Mouse (Mus musculus) neural tube, embryonic 11.5 days (tissue): ENCODE results near the gene Nkain4. TPM values are rescaled to one million over a fixed set of nuclear protein-coding genes. Genes with fewer than 3 reads are reported as not detected.

Experiments
- ATAC-seq: fragments of 200-750 bp; cut with Nextera tagmentation; 2 replicates; pipeline ENCODE4 v1.8.0; 2017; ENCODE audit warnings: moderate number of reproducible peaks, mild to moderate bottlenecking, moderate TSS enrichment, moderate library complexity; ENCODE audit not compliant: insufficient read depth, low FRiP score, low TSS enrichment
- DNase-seq: peaks from one replicate; pipeline ENCODE4 v3.0.0-alpha.2; 2015; ENCODE audit warnings: low spot score
- H3K27ac ChIP-seq: fragments of 300-500 bp; sonication (generic); 2 replicates; pipeline ENCODE4 v1.5.1; 2014; ENCODE audit warnings: low read depth, mild to moderate bottlenecking, low read length
- H3K27me3 ChIP-seq: fragments of 300-500 bp; sonication (generic); 2 replicates; pipeline ENCODE4 v1.6.1; 2014; ENCODE audit warnings: mild to moderate bottlenecking, low read length, mixed read lengths; ENCODE audit not compliant: control insufficient read depth, insufficient read depth
- H3K36me3 ChIP-seq: fragments of 300-500 bp; sonication (generic); 2 replicates; pipeline ENCODE4 v1.6.1; 2014; ENCODE audit warnings: mild to moderate bottlenecking, low read length, moderate library complexity, mixed read lengths; ENCODE audit not compliant: control insufficient read depth, insufficient read depth
- H3K4me1 ChIP-seq: fragments of 300-500 bp; sonication (generic); 2 replicates; pipeline ENCODE4 v1.6.1; 2014; ENCODE audit warnings: low read length, mixed read lengths; ENCODE audit not compliant: control insufficient read depth, insufficient read depth
- H3K4me2 ChIP-seq: fragments of 300-500 bp; sonication (generic); 2 replicates; pipeline ENCODE4 v1.6.1; 2014; ENCODE audit warnings: low read depth, mild to moderate bottlenecking, moderate library complexity
- H3K4me3 ChIP-seq: fragments of 300-500 bp; sonication (generic); 2 replicates; pipeline ENCODE4 v1.5.1; 2014; ENCODE audit warnings: low read depth, low read length
- H3K9ac ChIP-seq: fragments of 300-500 bp; sonication (generic); 2 replicates; pipeline ENCODE4 v1.6.1; 2014; ENCODE audit warnings: mild to moderate bottlenecking, low read length
- H3K9me3 ChIP-seq: fragments of 300-500 bp; sonication (generic); 2 replicates; pipeline ENCODE4 v1.6.1; 2016; ENCODE audit warnings: low read length; ENCODE audit not compliant: control insufficient read depth
- WGBS: fragments of 180-500 bp; shearing (Covaris S2); extraction: QIAGEN DNeasy Blood & Tissue Kit; methylation state at CpG from one replicate; pipeline ENCODE4 v1.1.7; 2014; 5-methylcytosine and 5-hydroxymethylcytosine counted together
- polyA plus RNA-seq: library from polyadenylated mRNA; unstranded; fragments of >200 nt; fragmentation: Nextera tagmentation; extraction: Ambion mirVana; gene quantifications from 2 replicates; pipeline ENCODE4 v1.2.1, GENCODE M21; 2014

Gene Nkain4
- polyA plus RNA-seq, 1 experiment from 2014 or later, result 73.6 TPM

DNA sequence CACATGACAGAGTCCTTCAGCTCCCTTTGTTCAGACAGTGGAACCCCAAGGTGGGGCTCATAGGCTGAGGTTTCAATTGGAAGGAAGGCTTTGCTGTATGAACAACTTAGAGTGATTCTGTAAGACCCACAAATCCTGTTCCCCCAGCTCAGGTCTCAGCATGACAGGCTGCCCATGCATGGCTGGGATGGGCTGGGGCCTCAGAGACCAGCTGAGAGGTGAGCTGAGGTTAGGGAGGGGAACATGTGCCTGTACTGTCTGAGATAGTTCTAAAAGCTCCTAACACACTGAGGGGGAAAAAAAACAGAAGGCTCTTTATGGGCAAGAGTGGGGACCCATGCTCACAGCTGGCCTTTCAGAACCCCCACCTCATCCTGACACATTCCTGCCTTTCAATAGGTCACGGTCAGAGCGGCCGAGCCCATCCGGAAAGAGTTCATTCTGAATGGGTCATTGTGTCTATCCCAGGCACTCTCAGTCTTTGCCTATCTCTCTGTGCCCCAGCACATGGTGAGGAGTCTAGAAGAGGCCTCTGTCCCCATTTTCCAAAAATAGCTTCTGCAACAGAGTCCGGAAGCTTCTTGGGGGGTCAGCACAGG lies 33.0 kb upstream of the Nkain4 start:
- Histone ChIP-seq H3K9ac (no peak overlapping the region), H3K9me3 (no peaks in the 10 kb centered on the region), H3K4me3 (no peak overlapping the region), H3K27me3 (no peaks in the 10 kb centered on the region), H3K4me1 (peaks cover 8% of the 10 kb centered on the region), H3K36me3 (no peaks in the 10 kb centered on the region; the same call in 1 of the 2 replicates), H3K27ac (peak overlapping the region; percentile 23; the same call in 1 of the 2 replicates), H3K4me2 (no peak overlapping the region)
- 36% methylated on average over 5 of the region's 5 CpGs for WGBS
- ATAC-seq, result peak; percentile 36
- no peak for DNase-seq

- no peaks in the 10 kb centered on the region for H3K27me3 ChIP-seq
- whole genome bisulfite sequencing, result 72% methylated on average over 1 of the region's 1 CpGs
- no peak overlapping the region for H3K4me2 ChIP-seq
- peaks cover under 1% of the 10 kb centered on the region; the same call in 1 of the 2 replicates for H3K36me3 ChIP-seq
- DNase-seq, result no peak
- peaks cover 8% of the 10 kb centered on the region for H3K4me1 ChIP-seq
- H3K9me3 ChIP-seq, result no peaks in the 10 kb centered on the region
- H3K9ac ChIP-seq, result no peak overlapping the region
- no peak for ATAC-seq
- no peak overlapping the region for H3K4me3 ChIP-seq
- H3K27ac ChIP-seq, result no peak overlapping the region
Measured at GRCm38 (mm10) chr2:180987001-180987400, 32.5 kb upstream of the Nkain4 start.

- Histone ChIP-seq H3K4me2 (no peak within 1 kb of the TSS), H3K27me3 (no peaks in the 10 kb centered on the region), H3K36me3 (peaks cover 4% of the 10 kb centered on the region; the same call in 1 of the 2 replicates), H3K4me1 (peaks cover 8% of the 10 kb centered on the region), H3K9me3 (no peaks in the 10 kb centered on the region), H3K9ac (no peak within 1 kb of the TSS), H3K27ac (no peak within 1 kb of the TSS; the same call in 1 of the 2 replicates), H3K4me3 (no peak within 1 kb of the TSS)
- no peak for ATAC-seq
- DNase-seq, result no peak
- 32% methylated on average over 2 of the region's 2 CpGs for WGBS
Measured at GRCm38 (mm10) chr2:180986449-180986848, 31.9 kb upstream of the Nkain4 start, which contains the start of gene Col20a1. Gene Col20a1, plus strand, starts transcription at chr2:180986535.

DNA sequence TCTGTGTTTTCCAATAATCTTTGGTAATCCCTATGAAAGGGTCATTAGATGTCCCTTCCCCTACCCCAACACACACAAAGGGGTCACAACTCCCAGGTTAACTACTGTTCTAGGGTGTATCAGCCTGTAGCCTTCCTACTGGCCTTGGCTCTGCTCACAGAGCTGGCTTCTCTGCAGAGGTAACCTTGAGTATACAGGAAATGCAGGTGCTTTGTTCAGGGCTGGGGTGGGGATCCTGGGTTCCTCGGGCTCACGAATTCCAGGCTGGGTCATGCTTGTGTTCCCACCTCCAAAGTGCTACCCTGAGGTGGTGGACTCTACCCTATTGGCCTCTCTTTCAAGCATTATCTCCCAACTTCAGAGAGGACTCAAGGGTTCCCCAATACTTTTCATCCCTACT lies 31.1 kb upstream of the Nkain4 start:
- Histone ChIP-seq H3K4me1 (peaks cover 8% of the 10 kb centered on the region), H3K27ac (no peak overlapping the region), H3K4me3 (no peak overlapping the region), H3K36me3 (peaks cover 6% of the 10 kb centered on the region; the same call in 1 of the 2 replicates), H3K9ac (no peak overlapping the region), H3K27me3 (no peaks in the 10 kb centered on the region), H3K9me3 (no peaks in the 10 kb centered on the region), H3K4me2 (no peak overlapping the region)
- WGBS, result 88% methylated on average over 2 of the region's 2 CpGs
- ATAC-seq (no peak), DNase-seq (no peak)

DNA sequence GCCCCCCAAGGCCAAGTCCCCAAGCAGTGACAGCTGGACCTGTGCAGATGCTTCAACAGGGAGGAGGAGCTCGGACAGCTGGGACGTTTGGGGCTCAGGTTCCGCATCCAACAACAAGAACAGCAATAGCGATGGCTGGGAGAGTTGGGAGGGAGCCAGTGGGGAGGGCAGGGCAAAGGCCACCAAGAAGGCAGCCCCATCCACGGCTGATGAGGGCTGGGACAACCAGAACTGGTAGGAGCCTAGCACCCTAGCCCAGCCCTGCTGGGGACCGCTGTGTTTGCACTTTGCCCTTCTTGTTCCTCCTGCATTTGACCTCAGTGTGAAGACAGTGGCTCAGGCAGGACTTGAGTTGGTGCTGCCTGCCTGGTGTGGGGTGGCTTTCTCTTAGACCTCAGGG lies 26.6 kb upstream of the Nkain4 start:
- H3K27me3 ChIP-seq, result no peaks in the 10 kb centered on the region
- no peak overlapping the region for H3K4me2 ChIP-seq
- no peak for ATAC-seq
- H3K9ac ChIP-seq, result no peak overlapping the region
- H3K4me3 ChIP-seq, result no peak overlapping the region
- WGBS, result 89% methylated on average over 6 of the region's 6 CpGs
- H3K4me1 ChIP-seq, result no peaks in the 10 kb centered on the region
- H3K36me3 ChIP-seq, result peaks cover 27% of the 10 kb centered on the region
- H3K9me3 ChIP-seq, result no peaks in the 10 kb centered on the region
- DNase-seq, result no peak
- H3K27ac ChIP-seq, result no peak overlapping the region

- Histone ChIP-seq H3K27me3 (no peaks in the 10 kb centered on the region), H3K9ac (peak within 1 kb of the TSS; percentile 91), H3K4me1 (peaks cover 11% of the 10 kb centered on the region), H3K9me3 (no peaks in the 10 kb centered on the region), H3K4me3 (peak within 1 kb of the TSS; percentile 91), H3K27ac (peak within 1 kb of the TSS; percentile 70; the same call in 1 of the 2 replicates), H3K4me2 (peak within 1 kb of the TSS; percentile 93), H3K36me3 (peaks cover 9% of the 10 kb centered on the region)
- WGBS, result under 1% methylated on average over 57 of the region's 57 CpGs
- peak; percentile 90 for DNase-seq
- peak; percentile 85 for ATAC-seq
Measured at GRCm38 (mm10) chr2:180967010-180967763, 12.7 kb upstream of the Nkain4 start, which contains the start of gene Arfgap1. Gene Arfgap1, plus strand, starts transcription at chr2:180967225.

- H3K9me3 ChIP-seq, result no peaks in the 10 kb centered on the region
- H3K9ac ChIP-seq, result peak overlapping the region; percentile 91
- H3K36me3 ChIP-seq, result peaks cover 5% of the 10 kb centered on the region
- peak overlapping the region; percentile 70; the same call in 1 of the 2 replicates for H3K27ac ChIP-seq
- no peaks in the 10 kb centered on the region for H3K27me3 ChIP-seq
- peak overlapping the region; percentile 93 for H3K4me2 ChIP-seq
- DNase-seq (no peak), ATAC-seq (0 out of 2 replicates have a peak, but pooled peaks have one; percentile 8)
- WGBS, result 21% methylated on average over 14 of the region's 14 CpGs
- peak overlapping the region; percentile 91 for H3K4me3 ChIP-seq
- H3K4me1 ChIP-seq, result peaks cover 11% of the 10 kb centered on the region
Measured at GRCm38 (mm10) chr2:180966092-180966882, 11.8 kb upstream of the Nkain4 start.

- H3K9ac ChIP-seq, result no peak overlapping the region
- no peaks in the 10 kb centered on the region for H3K9me3 ChIP-seq
- peaks cover 11% of the 10 kb centered on the region for H3K4me1 ChIP-seq
- H3K36me3 ChIP-seq, result no peaks in the 10 kb centered on the region
- no peak overlapping the region for H3K27ac ChIP-seq
- H3K4me2 ChIP-seq, result no peak overlapping the region
- 7% methylated on average over 5 of the region's 5 CpGs for WGBS
- peak; percentile 80 for DNase-seq
- ATAC-seq, result no peak; the same call in 1 of the 2 replicates
- no peak overlapping the region for H3K4me3 ChIP-seq
- H3K27me3 ChIP-seq, result no peaks in the 10 kb centered on the region
Measured at GRCm38 (mm10) chr2:180963956-180964355, 9.5 kb upstream of the Nkain4 start.
